Mouse (Mus musculus) ES-CJ7 (cell line): ENCODE measurements at regions not wholly inside any gene's neighbourhood (a gene's known extent, or its start where the extent isn't known, plus 50 kb on each side); places are given as distances from the start of the nearest gene placed in this dataset.

Source experiments
- DNase-seq: peaks from one replicate; pipeline ENCODE4 v3.0.0; 2011; ENCODE audit warnings: low read depth, low spot score

DNA sequence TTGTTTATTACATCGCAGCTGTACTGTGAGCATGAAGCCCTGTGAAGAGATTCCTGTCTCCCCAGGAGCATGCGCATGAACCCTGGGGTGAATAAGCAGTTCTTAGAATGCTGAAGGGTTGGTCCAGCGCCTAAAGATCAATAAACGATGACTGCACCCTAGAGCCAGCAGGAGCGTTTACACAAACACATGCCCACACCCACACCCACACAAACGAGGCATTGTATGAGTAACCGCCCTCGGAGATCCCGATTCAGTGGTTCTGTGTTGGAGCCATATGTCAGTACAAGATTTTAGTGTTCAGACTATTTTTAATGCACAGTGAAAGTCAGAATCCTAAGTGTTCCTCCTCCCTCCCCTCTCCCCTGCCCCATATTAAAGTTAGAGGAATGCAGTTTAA lies 57.3 kb downstream of the Edn1 start:
- no peak for DNase-seq

DNA sequence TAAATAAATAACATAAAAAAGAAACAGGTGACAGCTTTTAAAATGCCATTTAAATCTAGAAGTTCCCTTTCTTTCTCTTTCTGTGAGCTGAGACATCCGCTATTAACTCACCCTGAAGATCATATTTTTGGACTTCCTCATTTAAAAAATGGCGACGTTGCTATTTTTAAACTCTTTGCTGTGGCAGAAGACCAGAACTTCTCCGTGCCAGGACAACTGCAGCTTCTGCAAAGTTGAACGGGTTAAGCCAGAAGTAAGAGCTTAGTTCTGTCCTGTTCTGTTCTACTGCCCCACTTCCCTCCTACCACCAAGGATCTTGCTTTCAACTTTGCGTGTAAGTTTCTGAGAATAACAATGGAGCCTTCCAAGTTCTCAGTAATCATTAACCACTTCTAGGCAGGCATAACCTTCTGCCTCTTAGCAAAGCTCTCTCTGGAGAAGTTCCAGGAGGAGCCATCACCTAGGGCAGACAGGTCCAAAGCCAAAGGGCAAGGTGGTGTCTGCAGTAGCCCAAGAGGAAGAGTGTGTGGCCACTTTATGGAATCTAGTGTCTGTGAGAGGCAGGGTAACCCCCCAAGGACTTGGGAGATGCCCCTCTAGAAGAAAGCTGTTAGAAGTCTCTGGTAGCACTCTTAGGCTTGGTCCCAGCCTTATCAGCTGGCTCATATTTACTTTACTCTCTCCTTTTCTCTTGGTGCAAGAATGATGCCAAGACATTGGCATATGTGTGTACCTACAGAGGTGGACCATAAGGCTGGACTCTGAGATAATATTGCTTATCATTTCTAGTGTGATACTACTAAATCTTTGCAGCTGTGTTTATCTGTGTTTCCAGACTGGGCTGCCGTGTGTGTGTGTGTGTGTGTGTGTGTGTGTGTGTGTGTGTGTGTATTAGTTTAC lies 66.6 kb downstream of the Edn1 start:
- no peak for DNase-seq

DNA sequence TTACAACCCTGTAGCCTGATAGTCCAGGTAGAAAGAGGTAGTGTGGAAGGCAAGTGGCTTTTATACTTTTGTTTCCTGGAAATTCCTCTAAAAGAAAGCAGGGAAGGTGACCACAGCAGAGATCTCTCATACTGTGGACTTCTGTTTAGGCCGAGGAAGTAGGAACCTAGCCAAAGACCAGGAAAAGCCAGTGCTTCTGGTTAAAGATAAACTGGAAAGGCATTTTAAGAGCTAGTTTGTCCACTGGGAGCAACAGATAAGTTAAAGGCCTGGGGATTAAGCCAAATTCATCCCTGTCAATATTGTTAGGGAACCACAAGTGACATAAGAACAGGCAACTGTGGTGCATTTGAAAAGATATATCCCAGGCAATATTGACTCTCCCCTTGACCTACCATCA lies 68.5 kb downstream of the Edn1 start:
- no peak for DNase-seq

DNA sequence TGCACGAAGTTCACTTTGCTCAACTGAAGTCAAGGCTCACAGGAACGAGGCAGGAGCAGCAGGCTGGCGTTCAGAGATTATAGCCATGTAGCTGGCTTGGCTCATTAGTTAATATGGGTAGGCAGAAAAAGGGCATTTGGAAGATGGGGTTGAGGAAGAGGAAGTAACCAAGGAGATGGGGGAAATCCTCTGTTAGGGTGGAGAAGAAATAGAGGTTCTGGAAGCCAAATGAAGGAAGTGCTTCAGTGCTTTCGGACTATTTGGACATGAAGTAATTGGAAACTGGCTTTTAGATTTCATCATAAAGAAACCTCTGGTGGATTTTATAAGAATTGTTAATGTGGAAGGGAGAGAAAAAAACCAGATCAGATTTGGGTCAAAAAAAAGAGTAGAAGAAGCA lies 70.9 kb downstream of the Edn1 start:
- no peak for DNase-seq

DNA sequence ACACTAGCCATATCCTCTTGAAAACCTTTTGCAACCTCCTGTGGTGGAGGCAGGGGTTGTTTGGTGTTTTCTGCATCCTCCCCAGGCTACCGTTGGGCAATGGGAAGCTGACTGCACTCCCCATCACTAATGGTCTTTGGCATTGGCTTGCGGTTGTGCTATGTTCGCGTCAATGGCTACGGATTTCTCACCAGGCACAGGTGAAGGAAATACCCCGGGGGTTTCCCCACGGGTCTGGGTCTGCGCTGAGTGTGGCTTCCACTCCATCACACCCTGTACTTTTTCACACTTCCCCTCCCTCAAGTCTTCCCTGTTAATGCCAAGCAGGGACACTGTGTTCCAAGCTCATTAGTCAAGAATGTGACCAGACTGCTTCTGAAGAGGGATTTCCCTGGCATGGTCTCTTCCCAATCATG lies 72.9 kb downstream of the Edn1 start:
- DNase-seq, result no peak

DNA sequence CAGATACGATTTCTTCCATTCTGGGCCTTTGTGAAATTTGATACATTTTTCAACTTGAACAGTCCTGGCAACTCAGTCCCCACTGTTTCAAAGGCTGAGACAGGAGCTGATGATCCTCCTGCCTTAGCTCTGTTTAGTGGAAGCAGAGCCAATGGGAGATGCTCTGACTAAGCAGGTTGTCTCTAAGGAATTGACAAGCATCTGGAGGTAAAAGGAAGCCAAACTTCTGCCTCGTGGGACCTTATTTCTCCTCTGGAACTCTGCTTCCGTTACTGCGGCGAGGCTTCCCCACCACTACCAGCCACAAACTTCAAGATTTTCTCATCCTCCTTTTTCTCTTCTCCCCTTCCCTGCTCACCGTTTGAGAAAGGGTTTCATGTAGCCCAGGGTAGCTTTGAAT lies 78.4 kb downstream of the Edn1 start:
- DNase-seq, result no peak

DNA sequence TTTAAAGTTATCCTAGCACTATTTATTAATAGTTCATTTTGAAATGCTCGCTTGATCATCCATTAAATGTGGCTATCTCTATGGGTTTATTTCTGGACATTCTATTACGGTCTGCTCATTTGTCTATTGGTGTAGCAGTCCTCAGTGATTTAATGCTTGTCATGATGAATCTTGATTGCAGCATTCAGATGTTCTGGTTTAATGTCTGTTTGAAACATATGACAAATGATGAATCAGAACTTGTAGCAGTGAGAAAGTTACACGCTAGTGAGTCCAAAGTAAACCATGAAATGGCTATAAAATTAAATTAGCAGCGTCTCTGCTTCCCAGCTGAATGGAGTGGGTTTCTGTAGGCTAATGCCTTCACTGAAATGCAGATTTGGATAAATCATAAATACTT lies 81.8 kb downstream of the Edn1 start:
- DNase-seq, result no peak

DNA sequence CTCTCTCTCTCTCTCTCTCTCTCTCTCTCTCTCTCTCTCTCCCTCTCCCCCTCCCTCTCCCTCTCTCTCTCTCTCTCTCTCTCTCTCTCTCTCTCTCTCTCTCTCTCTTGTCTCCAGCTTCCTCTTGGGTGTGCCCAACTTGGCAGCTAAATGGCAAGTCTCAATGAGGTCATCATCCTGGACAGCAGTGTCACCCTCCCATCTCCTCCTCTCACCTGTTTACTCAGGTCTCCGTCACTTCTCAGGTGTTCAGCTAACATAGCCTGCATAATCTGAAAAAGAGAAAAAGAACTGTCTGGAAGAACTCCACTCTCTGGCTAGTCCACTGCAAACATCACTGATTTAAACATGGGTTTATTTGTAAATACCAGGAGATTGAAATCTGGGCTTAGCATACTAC lies 89.1 kb downstream of the Edn1 start:
- no peak for DNase-seq

DNA sequence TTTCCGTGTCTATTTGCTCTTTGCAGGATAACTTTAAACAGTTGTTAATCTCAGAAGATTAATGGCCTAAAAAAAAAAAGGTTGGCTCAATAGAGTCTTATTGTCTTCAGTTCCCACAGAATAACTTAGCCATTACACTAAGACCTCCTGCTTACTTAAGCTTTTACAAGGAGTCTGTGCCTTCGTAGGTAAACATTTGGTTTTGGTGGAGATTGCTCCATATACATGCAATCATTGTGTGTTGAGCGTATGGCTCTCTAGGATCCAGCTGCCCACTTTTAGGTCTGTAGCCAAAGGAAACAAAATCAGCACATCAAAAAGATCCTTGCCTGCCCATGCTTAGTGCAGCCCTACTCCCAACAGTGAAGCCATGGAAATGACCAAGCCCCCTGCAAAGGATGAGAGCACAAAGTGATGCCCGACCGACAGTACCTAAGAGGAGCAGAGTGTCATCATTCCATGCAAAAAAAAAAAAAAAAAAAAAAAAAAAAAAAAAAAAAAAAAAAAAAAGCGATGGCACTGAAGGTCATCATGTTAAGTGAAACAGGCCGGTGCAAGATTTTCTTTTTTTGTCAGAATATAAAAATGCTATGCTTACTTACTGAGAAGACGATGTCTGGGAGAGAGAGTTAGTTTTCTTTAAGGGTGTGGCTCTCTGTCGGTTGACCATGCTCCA lies 90.2 kb downstream of the Edn1 start:
- no peak for DNase-seq

DNA sequence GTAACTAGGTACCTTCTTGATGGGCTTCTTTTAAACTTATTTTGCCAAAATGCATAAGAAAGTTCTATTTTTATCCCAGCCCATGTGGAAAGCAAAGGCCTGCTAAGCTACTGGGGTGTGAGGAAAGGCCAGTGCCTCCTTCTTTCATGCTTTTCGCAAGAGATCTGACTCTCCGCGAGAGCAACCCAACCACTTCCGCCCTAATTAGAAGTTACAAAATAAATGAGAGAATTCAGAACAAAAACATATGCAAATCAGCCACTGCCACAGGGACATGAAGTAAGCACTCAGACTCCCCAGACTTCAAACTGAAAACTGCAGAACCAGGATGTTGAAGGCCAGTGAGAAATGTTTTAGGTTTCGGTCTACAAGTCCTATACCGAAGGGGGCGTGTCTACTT lies 91.4 kb downstream of the Edn1 start:
- DNase-seq, result no peak

DNA sequence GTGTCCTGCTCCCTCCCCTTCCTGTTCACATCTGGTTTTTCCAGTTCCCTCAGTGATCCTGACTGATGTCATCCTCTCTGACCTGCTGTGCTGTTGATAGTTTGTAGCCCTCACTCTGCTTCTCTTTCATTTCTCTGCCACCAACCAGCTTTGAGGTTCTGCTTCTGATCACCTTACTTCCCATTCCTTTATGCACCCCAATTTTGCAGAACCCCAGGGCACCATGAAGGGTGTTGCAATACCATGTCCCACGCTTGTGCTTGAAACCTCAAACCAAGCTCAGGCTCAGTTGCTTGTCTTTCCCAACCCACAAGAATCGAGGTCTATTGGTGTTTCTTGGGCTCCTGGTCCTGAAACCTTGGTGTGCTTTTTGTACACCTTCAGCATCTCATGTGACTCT lies 93.3 kb downstream of the Edn1 start:
- no peak for DNase-seq

DNA sequence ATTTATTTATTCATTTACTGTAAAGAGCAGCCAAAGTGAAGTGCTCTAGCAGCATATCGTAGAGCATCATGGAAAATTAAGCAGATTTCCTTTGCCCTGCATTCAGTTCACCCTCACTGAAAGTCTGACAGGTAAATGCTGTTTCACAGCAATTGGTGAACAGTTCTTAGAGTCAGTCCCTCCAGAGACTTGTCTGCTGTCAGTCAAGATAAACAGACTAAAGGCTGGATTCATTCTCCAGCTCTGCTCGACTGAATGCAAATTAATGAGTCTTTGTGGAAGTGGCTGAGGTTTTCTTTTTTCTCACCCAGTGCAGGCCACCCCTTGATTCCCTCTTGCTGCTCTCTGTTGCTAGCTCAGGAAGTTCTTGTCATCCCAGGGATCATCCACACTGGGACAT lies 100.2 kb downstream of the Edn1 start:
- no peak for DNase-seq

DNA sequence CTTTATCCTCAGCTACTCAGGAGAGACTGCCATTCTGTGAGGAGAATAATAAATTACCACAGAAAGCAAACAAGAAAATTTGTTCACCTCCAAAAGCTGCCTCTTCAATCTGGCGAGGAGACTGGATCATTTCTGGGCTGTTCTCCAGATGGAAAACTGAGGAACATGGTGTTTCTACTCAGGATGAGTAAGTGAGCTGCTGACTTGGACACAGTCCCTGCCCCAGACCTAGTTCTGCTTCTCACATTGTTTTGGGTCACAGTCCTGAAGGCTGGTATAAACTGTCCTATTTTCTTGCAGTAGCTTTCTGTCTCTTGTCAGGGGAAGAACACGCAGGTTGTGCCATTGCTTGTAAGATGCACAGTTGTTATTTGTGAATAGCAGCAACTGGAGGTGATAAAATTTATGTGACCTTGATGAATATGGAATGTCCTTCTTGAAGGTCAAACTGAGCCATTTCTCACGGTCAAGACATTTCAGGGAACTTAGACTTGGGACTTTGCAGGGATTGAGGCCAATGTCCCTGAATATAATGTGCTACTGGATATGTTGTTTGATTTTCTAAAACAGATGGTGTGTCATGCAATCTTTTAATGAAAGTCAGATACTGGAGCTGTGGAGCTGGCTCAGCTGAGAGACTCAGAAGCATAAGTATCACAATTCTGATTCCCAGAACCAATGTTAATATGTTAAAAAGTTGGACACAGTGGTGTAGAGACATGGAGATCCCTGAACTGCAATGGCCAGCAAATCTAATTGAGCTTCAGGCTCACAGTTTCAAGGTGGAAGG lies 102.2 kb downstream of the Edn1 start:
- DNase-seq, result no peak

DNA sequence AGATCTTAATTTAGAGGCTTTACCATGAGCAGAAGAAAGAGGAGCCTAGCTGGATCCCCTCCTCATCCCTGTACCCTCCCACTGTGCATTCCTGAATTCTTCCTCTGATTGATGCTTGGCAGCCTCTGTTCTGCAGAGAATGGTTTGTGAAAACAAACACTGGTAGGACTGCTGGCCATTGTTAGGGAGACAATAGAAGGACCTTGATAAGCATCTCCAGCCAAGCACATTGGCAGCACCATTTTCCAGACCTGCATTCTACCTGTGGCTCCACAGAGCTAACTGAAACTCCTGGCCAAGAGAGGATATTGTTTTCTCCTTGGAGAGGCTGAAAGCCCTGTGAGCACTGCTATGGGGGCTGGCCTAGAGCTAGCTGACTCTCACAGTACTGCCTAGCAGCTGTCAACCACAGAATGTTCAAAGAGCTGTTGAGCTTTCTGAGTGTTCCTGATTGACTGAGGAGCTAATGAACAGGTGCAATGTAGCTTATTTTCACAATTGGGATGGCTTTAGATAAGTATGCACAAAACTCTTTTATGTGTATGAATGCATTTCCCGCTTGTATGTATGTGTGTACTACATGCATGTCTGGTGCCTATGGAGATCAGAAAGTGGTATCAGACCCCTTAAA lies 111.5 kb downstream of the Edn1 start:
- DNase-seq, result peak; percentile 76

DNA sequence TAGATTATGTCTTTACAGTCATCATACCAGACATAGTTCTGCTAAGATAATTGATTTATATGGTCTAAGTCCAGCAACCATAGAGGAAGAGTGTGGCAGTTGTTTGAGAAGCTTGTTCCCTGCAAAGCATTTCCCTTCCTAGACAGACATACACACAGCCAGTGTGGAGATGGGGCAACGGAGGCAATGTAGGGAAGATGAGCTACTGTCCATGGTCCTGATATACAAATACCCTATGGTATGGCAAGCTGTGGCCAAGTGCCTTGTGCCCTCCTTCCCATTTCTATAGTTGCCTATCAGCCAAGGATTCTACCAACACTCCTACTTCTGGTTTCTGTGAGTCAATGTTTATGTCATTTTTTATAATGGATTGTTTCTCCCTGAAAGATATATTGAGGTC lies 145.6 kb downstream of the Edn1 start:
- DNase-seq, result peak; percentile 34

DNA sequence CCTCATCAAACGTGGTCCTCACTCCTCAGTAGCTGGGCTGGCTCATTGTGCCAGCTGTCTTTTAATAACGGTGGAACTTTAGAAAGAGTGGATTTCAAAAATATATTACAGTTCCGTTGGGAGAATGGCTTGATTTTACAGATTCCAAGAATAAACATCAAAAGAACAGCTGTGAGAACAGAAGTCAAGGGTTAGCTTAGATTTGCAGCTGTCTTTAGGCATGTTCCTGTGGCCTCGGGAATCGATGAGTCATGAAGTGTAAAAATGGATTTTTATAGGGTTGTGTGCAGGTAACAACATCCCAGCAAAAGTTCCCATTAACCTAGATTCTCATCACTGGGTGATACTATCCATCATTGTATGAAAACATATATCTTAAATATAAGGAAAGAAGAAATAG lies 152.4 kb downstream of the Edn1 start:
- no peak for DNase-seq

DNA sequence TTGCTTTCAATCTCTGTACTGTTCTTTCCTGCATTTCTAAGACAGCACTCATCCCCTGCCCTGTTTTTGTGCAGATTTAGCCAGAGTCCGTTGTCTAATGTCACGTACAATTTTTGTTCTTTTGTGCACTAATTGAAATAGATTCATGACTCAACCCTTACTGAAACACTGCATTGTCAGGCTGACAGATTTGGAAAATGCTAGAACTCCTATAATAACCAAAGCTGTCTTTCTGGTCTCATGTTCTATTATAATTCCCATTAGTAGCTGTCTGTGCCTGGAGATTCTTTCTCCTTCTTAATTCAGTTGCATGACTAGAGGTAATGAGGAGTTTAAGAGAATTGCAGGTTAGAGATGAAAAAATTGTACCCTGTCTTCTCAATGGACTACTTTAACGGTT lies 158.6 kb downstream of the Edn1 start:
- DNase-seq, result no peak

DNA sequence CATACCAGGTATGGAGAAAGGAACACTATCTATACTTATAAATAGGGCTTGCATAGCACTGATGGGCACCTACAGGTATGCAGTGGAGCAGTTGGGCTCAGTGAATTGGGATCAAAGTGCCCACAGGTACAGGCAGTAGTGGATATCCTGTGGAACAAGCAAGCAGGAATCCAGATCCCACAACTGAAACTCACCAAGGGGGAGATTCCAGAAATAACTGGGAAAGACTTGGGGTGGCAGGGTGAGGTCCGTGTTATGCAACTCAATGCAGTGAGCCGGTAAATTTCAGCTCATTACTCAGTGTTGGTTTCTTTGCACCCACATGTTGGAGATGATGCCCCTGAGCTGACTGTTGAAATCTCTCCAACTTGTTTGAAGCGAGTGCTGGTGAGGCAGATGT lies 177.5 kb downstream of the Edn1 start:
- no peak for DNase-seq

DNA sequence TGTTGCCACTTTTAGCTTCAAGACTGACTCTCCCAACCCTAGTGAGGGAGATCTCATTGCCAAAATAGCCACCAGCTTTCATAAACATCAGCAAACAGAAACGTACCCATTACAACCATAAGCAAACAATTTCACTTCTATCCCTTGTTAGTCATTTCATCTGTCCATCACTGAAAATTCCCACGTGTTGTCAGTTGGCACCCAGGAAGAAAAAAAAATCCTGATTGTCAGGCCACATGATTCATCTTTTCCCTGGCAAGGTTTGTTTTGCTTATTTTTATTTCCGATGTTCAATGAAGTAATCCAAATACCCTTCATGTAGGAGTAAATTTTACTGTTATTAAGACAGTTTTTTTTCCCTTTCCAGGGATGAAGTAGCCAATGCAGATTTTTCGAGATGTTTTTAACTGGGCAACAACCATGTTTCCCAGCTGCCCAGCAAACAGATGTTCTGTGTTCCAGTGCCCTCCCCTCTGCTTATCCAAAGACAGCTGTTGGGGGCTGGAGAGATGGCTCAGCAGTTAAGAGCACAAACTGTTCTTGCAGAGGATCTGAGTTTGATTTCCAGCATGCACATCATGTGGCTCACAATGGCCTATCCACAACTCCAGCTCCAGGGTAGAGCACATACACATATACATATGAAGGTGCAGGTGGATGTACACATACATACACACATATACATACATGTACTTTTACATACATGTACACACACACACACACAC lies 189.3 kb upstream of the Phactr1 start:
- no peak for DNase-seq

DNA sequence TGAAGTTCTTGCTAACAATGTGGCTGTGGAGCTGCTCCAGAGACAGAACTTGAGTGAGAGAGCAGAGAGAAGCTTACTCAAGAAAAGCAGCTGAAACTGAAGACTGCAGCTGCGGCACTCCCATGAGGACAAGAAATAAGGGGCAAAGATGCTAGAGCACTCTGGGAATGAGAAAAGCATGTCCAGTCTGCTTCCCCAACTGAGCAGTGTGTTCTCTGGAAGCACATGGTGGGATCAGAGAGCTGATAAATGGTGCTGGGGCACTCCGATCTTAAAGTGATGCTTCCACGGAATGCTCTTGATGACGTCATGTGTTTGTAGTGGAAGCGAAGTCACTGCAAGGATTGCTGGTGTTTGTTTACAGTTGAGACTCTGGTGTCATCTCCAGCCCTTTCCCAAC lies 186.1 kb upstream of the Phactr1 start:
- no peak for DNase-seq

DNA sequence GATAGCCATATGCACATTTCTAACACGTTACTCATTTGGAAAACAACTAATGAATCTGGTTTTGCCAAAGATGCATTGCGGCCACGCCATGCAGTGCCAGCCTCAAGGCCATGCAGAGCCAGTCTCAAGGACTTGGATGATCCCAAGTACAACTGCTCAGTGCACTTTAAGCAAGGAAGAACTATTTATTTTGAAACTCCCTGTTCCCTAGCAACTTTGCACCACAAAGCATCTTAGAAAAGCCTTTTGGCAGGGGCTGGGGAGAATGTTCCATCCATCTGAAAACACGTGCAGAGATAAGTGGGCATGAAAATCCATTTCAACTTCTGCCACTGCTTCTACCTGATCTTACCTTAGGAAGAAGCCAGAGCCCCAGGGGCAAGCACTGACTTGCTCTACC lies 182.1 kb upstream of the Phactr1 start:
- DNase-seq, result peak; percentile 5
